Mouse (Mus musculus): Measurements from ENCODE around the gene Rad50. TPM values are rescaled to one million over a fixed set of nuclear protein-coding genes. Genes with fewer than 3 reads are reported as not detected.
A peak's percentile ranks its signal among the peaks of the same experiment; 100 is the strongest.

The Rad50 gene
- polyA plus RNA-seq, 1 experiment from 2014 or later = 30.9 TPM

DNA sequence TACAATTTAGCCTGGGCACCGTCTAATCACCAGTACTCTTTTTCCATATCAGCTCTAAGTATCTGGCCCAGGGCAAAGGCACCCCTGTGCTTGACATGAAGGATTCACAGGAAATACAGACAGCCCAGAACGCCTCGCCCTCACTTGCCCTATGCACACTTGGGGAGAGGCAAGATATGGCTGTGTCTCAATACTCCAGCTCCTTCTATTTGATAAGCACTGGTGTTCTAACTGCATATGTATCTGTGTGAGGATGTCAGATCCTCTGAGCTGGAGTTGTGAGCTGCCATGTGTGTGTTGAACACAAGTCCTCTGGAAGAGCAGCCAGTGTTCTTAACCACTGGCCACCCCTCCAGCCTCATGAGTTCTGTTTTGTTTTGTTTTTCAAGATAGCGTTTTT, 55.7 kb downstream of the Rad50 start:
- H3K27ac ChIP-seq = no peak overlapping the region
- WGBS = 90% methylated on average over 4 of the region's 4 CpGs
- no peaks in the 10 kb centered on the region for H3K4me1 ChIP-seq
- H3K9ac ChIP-seq = no peak overlapping the region
- no peak for ATAC-seq (ENCODE audit: insufficient number of reproducible peaks, insufficient read depth, low FRiP score, low TSS enrichment)
- no peaks in the 10 kb centered on the region for H3K9me3 ChIP-seq
- H3K36me3 ChIP-seq = peaks cover 50% of the 10 kb centered on the region
- no peak overlapping the region for H3K4me3 ChIP-seq
- H3K4me2 ChIP-seq (replicated peaks) = no peak overlapping the region
- no peaks in the 10 kb centered on the region for H3K27me3 ChIP-seq

DNA sequence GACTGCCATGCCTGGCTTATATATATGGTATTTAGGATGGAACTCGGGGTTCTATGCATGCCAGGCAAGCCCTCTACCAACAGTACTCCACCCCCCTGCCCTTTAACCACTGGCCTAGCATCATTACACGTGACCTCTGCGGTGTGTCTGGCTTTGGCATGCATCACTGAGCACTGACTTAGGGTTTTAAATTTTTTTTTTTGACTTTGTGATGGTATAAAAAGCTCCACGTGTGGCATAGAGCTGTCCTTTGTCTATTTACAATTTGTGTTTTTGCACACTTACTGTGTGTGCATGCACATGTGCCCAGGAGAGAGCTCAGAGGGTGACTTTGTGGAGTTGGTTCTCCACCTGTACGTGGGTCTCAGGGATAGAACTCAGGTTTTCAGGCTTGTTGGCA, 63.1 kb downstream of the Rad50 start:
- Histone ChIP-seq H3K4me2 (replicated peaks) (no peak overlapping the region), H3K36me3 (no peaks in the 10 kb centered on the region), H3K27me3 (no peaks in the 10 kb centered on the region), H3K9me3 (no peaks in the 10 kb centered on the region), H3K4me1 (no peaks in the 10 kb centered on the region), H3K9ac (no peak overlapping the region), H3K27ac (no peak overlapping the region), H3K4me3 (no peak overlapping the region)
- 82% methylated on average over 5 of the region's 5 CpGs for WGBS
- ATAC-seq (ENCODE audit: insufficient number of reproducible peaks, insufficient read depth, low FRiP score, low TSS enrichment) = no peak

DNA sequence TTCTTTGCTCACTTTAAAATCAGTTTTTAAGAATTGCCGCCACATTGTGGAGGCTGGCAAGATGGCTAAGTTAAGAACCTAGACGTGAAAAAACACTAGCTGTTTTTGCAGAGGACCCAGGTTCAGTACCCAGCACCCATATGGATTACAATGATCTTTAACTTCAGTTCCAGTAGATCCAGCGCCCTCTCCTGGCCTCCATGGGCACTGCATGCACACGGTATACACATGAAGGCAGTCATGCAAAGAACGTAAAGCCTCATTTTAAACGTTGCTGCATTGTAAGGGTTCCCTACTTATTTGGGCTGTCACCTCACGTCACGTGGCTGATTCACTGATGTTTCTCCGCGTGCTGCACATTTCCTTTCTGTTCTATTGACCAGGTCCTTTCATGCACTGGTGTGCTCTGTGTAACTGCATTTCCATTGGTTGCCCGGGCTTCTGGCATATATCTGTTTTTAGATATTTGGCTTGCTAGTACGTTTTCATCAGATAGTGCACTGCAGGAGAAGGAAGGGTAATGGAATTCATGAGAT, 64.3 kb downstream of the Rad50 start:
- 75% methylated on average over 12 of the region's 12 CpGs for WGBS

DNA sequence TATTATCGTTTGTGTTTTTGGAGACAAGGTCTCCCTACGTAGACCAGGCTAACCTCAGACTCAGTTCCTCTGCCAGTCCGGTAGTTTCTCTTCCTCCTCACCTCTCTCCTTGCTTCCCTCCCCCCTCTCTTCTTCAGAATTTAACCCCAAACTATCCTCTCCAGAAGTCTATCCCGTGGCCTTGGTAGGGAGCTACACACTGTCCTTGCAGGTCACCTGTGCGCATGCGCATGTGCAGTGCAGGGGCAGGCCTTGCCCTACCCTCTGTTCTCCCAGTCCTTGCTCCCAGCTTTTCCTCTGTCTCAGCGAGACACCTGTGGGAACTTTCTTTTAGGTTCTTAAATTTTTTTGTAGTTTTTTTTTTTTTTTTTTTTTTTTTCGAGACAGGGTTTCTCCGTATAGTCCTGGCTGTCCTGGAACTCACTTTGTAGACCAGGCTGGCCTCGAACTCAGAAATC, 69.3 kb downstream of the Rad50 start:
- no peak for ATAC-seq (ENCODE audit: insufficient number of reproducible peaks, insufficient read depth, low FRiP score, low TSS enrichment)
- Histone ChIP-seq H3K27me3 (0 out of 2 replicates have a peak, but pooled peaks cover 12% of the 10 kb centered on the region), H3K36me3 (no peaks in the 10 kb centered on the region), H3K4me3 (no peak overlapping the region), H3K4me1 (peaks cover 16% of the 10 kb centered on the region), H3K4me2 (replicated peaks) (no peak overlapping the region), H3K9me3 (no peaks in the 10 kb centered on the region), H3K27ac (no peak overlapping the region), H3K9ac (no peak overlapping the region)
- 77% methylated on average over 10 of the region's 10 CpGs for WGBS

More for the DNA sequence above, 64.3 kb downstream of the Rad50 start:
- no peaks in the 10 kb centered on the region for H3K4me1 ChIP-seq
- no peak overlapping the region for H3K4me2 ChIP-seq (replicated peaks)
- H3K36me3 ChIP-seq = no peaks in the 10 kb centered on the region
- H3K4me3 ChIP-seq = no peak overlapping the region
- no peaks in the 10 kb centered on the region for H3K9me3 ChIP-seq
- no peak overlapping the region for H3K9ac ChIP-seq
- no peaks in the 10 kb centered on the region for H3K27me3 ChIP-seq
- no peak overlapping the region for H3K27ac ChIP-seq
- no peak for ATAC-seq (ENCODE audit: insufficient number of reproducible peaks, insufficient read depth, low FRiP score, low TSS enrichment)

DNA sequence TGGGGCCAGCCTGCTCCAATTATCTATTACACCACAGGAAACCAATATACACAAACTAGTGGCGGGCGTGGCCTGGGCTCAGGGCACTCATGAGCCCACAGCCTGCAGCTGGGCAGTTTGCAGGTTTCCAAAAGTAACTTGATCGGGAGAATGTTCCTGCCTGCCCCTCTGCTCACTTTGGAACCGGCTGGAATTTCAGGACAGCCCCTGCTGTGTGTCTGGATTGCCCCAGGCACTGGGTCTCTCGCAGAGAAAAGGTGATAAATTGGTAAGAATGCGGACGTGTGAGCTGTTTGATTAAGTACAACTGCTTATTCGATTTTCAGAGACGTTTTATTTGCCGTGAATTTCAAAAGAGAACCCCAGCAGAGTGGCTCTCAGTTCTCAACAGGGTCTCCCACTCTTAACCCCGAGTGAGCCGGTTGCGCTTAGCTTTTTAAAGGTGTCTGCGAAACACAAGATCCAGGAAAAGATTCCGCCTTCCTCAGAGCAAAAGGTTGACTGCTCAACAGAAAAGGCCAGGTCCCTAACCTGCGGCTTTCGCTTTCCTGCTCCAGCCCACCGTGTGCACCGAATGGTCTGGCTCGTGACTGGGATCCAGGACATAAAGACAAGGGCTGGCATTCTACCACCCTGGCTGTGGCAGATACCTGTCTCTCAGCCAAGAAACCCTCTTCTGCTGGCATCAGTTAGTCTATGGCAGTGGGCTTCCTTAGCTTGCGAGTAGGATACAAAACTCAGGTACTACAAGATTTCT, 69.9 kb downstream of the Rad50 start:
- peaks cover 16% of the 10 kb centered on the region for H3K4me1 ChIP-seq
- H3K36me3 ChIP-seq = no peaks in the 10 kb centered on the region
- H3K9me3 ChIP-seq = no peaks in the 10 kb centered on the region
- H3K9ac ChIP-seq = no peak overlapping the region
- H3K4me3 ChIP-seq = no peak overlapping the region
- no peak overlapping the region for H3K27ac ChIP-seq
- 0 out of 2 replicates have a peak, but pooled peaks cover 12% of the 10 kb centered on the region for H3K27me3 ChIP-seq
- peak overlapping the region; percentile 36 for H3K4me2 ChIP-seq (replicated peaks)
- 11% methylated on average over 21 of the region's 21 CpGs for WGBS
- ATAC-seq (ENCODE audit: insufficient number of reproducible peaks, insufficient read depth, low FRiP score, low TSS enrichment) = no peak

DNA sequence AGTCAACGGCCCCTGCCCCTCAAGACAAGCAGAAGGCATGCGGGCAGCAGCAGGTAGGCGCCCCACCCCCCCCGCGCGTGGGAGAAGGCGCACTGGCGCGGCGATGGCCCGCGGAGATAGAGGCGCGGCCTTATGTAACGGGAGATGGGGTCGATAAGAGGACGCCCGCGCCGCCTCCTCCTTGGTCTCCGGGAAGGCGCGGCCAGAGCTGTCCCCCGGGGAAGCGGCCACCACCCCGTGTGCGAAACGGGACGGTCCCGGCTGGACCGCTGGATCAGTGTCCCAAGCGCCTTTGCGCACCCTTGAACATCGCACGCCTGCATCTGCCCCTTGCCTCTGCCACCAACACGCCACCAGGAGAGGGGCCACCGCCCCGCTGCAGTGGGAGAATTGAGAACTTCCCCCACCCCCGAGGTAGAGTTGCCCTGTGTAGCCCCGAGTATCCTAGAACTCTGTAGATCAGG, 70.9 kb downstream of the Rad50 start:
- H3K9me3 ChIP-seq = no peaks in the 10 kb centered on the region
- 1% methylated on average over 40 of the region's 40 CpGs for WGBS
- H3K27me3 ChIP-seq = 0 out of 2 replicates have a peak, but pooled peaks cover 12% of the 10 kb centered on the region
- peak overlapping the region; percentile 45 for H3K9ac ChIP-seq
- peak overlapping the region; percentile 74 for H3K4me2 ChIP-seq (replicated peaks)
- peaks cover 16% of the 10 kb centered on the region for H3K4me1 ChIP-seq
- H3K27ac ChIP-seq = no peak overlapping the region
- peak overlapping the region; percentile 39 for H3K4me3 ChIP-seq
- no peaks in the 10 kb centered on the region for H3K36me3 ChIP-seq
- no peak for ATAC-seq (ENCODE audit: insufficient number of reproducible peaks, insufficient read depth, low FRiP score, low TSS enrichment)

DNA sequence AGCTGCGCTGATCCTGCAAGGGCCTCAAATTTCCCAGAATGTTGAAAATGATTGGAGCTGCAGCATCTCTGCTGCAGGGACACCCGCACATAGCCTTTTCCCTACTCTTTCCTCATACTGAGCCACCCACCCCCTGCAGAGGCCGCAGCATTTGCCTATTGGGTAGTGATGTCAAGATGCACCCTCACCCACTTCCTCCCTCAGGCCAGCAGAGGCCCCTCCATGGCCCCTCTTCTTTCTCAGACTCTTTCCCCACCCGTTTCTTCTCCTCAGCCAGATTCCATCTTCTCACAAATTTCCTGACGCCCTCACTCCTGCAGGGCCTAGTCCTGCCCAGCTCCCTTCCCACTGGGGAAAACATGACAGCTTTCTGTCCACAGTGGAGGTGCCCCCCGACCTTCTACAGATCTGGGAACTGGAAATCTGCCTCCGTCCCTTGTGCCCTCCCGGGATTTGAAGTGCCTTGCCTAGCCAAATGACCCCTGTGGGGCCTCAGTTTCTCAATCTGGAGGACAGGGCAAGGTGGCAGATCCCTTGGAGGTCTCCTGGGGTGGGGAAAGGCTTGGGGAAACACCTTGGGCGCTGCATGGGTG, 71.4 kb downstream of the Rad50 start:
- 32% methylated on average over 9 of the region's 9 CpGs for WGBS
- peak overlapping the region; percentile 74 for H3K4me2 ChIP-seq (replicated peaks)
- no peak overlapping the region for H3K27ac ChIP-seq
- H3K4me3 ChIP-seq = peak overlapping the region; percentile 39
- H3K27me3 ChIP-seq = 0 out of 2 replicates have a peak, but pooled peaks cover 12% of the 10 kb centered on the region
- no peak for ATAC-seq (ENCODE audit: insufficient number of reproducible peaks, insufficient read depth, low FRiP score, low TSS enrichment)
- H3K9ac ChIP-seq = peak overlapping the region; percentile 45; the same call in 1 of the 2 replicates
- H3K36me3 ChIP-seq = no peaks in the 10 kb centered on the region
- H3K9me3 ChIP-seq = no peaks in the 10 kb centered on the region
- peaks cover 16% of the 10 kb centered on the region for H3K4me1 ChIP-seq

DNA sequence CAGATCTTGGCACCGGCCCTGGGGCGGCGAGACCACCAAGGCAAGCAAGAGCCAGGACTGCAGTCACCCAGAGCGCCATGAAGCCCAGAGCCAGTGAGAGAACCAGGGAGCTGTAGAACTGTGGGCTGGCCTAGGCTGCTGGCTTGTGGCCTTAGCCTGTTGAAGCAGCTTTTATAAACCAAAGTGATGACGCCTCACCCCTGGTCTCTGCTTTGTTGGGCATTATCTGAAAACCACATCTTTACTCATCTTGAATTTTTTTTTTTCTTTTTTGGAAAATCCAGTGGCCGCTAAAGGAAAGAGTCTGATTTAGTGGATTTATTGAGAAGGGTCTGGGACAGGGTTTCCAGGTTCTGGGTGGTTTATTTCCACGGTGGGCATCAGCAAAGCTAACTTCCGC, 72.6 kb downstream of the Rad50 start, which contains the start of gene Il13:
Il13 (minus strand) TSS at position 147 of the 400 bp plus-strand sequence.
- Histone ChIP-seq H3K36me3 (no peaks in the 10 kb centered on the region), H3K27me3 (0 out of 2 replicates have a peak, but pooled peaks cover 12% of the 10 kb centered on the region), H3K4me3 (no peak within 1 kb of the TSS), H3K9ac (no peak within 1 kb of the TSS), H3K4me2 (replicated peaks) (no peak within 1 kb of the TSS), H3K9me3 (no peaks in the 10 kb centered on the region), H3K4me1 (peaks cover 16% of the 10 kb centered on the region), H3K27ac (no peak within 1 kb of the TSS)
- WGBS = 91% methylated on average over 8 of the region's 8 CpGs
- no peak for ATAC-seq (ENCODE audit: insufficient number of reproducible peaks, insufficient read depth, low FRiP score, low TSS enrichment)

DNA sequence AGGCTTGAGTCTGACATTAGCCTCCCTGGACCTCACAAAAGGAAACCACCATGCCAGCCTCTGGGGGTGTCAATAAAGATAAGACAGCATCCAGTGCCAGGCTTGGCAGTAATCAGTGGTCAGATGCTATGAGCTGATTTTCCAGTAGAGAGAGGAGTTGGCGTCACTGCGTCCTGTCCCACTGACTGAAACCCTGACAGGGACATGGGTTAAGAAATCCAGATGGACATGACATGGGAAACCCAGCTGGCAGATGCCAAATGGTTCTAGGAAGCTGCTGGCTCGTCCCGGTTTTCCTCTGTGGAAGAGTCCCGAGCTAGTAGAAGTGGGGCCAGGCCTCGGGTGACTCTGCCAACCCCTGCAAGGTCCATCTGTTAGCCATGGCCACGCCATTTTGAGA, 73.5 kb downstream of the Rad50 start:
- Histone ChIP-seq H3K27me3 (0 out of 2 replicates have a peak, but pooled peaks cover 12% of the 10 kb centered on the region), H3K4me2 (replicated peaks) (no peak overlapping the region), H3K9me3 (no peaks in the 10 kb centered on the region), H3K27ac (no peak overlapping the region), H3K4me1 (peaks cover 16% of the 10 kb centered on the region), H3K36me3 (no peaks in the 10 kb centered on the region), H3K9ac (no peak overlapping the region), H3K4me3 (no peak overlapping the region)
- WGBS = 90% methylated on average over 7 of the region's 7 CpGs
- ATAC-seq (ENCODE audit: insufficient number of reproducible peaks, insufficient read depth, low FRiP score, low TSS enrichment) = no peak

DNA sequence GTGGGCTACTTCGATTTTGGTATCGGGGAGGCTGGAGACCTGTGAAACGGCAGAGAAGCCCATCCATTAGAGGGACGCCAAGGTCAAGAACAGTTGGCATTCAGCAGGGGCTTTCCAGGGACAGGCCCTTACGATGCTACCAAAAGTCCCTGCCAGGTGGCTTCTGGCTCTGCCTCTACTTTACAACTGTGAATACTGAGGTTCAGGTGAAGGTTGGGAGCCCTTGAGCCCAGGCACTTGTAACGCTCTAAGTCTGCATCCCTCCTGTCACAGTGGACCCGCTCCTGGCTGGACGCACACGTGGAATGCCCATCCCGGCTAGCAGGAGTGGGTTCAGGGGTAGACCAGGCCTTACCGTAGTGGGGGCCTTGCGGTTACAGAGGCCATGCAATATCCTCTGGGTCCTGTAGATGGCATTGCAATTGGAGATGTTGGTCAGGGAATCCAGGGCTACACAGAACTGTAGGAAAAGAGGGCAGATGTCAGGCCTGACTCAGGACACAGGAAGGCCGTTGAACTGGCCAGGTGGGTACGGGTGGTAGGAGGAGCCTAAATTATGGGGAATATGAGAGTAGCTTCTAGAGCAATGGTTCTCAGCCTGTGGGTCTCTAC, 74.9 kb downstream of the Rad50 start:
- ATAC-seq (ENCODE audit: insufficient number of reproducible peaks, insufficient read depth, low FRiP score, low TSS enrichment) = no peak
- H3K36me3 ChIP-seq = no peaks in the 10 kb centered on the region
- H3K4me1 ChIP-seq = peaks cover 16% of the 10 kb centered on the region
- no peak overlapping the region for H3K9ac ChIP-seq
- H3K9me3 ChIP-seq = no peaks in the 10 kb centered on the region
- H3K4me2 ChIP-seq (replicated peaks) = no peak overlapping the region
- H3K27me3 ChIP-seq = 0 out of 2 replicates have a peak, but pooled peaks cover 12% of the 10 kb centered on the region
- H3K27ac ChIP-seq = no peak overlapping the region
- no peak overlapping the region for H3K4me3 ChIP-seq
- 72% methylated on average over 14 of the region's 14 CpGs for WGBS

DNA sequence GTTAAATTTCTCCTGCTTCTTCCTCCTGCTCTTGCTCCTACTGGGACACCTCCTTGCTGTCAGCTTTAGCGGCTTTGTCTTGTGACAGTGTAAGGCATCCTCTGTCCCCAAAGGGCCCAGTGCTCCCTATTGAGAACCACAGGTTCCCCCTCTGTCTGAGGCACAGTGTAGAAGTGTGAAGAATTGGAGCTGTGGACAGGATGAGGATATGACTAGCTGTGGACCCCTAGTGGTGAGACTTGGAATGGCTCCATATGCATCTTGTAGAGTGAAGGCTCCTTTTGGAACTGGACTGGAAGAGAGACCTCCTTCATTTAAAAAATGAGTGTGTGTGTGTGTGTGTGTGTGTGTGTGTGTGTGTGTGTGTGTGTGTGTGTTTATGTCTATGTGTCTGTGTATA, 79.3 kb downstream of the Rad50 start:
- 0 out of 2 replicates have a peak, but pooled peaks have one; percentile 54 for ATAC-seq (ENCODE audit: insufficient number of reproducible peaks, insufficient read depth, low FRiP score, low TSS enrichment)
- Histone ChIP-seq H3K9me3 (no peaks in the 10 kb centered on the region), H3K27ac (no peak overlapping the region), H3K36me3 (no peaks in the 10 kb centered on the region), H3K9ac (no peak overlapping the region), H3K27me3 (no peaks in the 10 kb centered on the region), H3K4me2 (replicated peaks) (no peak overlapping the region), H3K4me1 (no peaks in the 10 kb centered on the region), H3K4me3 (no peak overlapping the region)
- WGBS = 4% methylated on average over 1 of the region's 1 CpGs
